Mouse (Mus musculus) kidney, embryonic 14.5 days (tissue): ENCODE results near the gene Fkbp4. TPM values are rescaled to one million over a fixed set of nuclear protein-coding genes. Genes with fewer than 3 reads are reported as not detected.
A peak's percentile ranks its signal among the peaks of the same experiment; 100 is the strongest.

ENCODE experiments used
- ATAC-seq: fragments of 200-750 bp; cut with Nextera tagmentation; 2 replicates; pipeline ENCODE4 v1.8.0; 2017; ENCODE audit warnings: moderate number of reproducible peaks, mild to moderate bottlenecking, moderate TSS enrichment, moderate library complexity; ENCODE audit not compliant: low FRiP score, low TSS enrichment
- H3K27ac ChIP-seq: fragments of 300-500 bp; sonication (generic); 2 replicates; pipeline ENCODE4 v1.5.1; 2014; ENCODE audit warnings: low read depth, mild to moderate bottlenecking, low read length, moderate library complexity, mixed read lengths
- H3K27me3 ChIP-seq: fragments of 300-500 bp; sonication (generic); 2 replicates; pipeline ENCODE4 v1.6.1; 2014; ENCODE audit warnings: mild to moderate bottlenecking, low read length; ENCODE audit not compliant: control insufficient read depth, insufficient read depth
- H3K36me3 ChIP-seq: fragments of 300-500 bp; sonication (generic); 2 replicates; pipeline ENCODE4 v1.6.1; 2014; ENCODE audit warnings: low read length, mixed read lengths; ENCODE audit not compliant: control insufficient read depth, insufficient read depth
- H3K4me1 ChIP-seq: fragments of 300-500 bp; sonication (generic); 2 replicates; pipeline ENCODE4 v1.6.1; 2014; ENCODE audit warnings: low read length, mixed read lengths; ENCODE audit not compliant: control insufficient read depth, insufficient read depth
- H3K4me2 ChIP-seq: fragments of 300-500 bp; sonication (generic); replicated peaks from 2 replicates; pipeline ENCODE4 v1.6.1; 2014; ENCODE audit warnings: low read depth, mild to moderate bottlenecking, low read length
- H3K4me3 ChIP-seq: fragments of 300-500 bp; sonication (generic); 2 replicates; pipeline ENCODE4 v1.5.1; 2014; ENCODE audit warnings: mild to moderate bottlenecking, low read length
- H3K9ac ChIP-seq: fragments of 300-500 bp; sonication (generic); 2 replicates; pipeline ENCODE4 v1.6.1; 2014; ENCODE audit warnings: low read depth, mild to moderate bottlenecking, low read length, moderate library complexity
- H3K9me3 ChIP-seq: fragments of 300-500 bp; sonication (generic); 2 replicates; pipeline ENCODE4 v1.6.1; 2016; ENCODE audit warnings: low read length; ENCODE audit not compliant: control insufficient read depth
- WGBS: fragments of 180-500 bp; shearing (Covaris S2); extraction: QIAGEN DNeasy Blood & Tissue Kit; methylation state at CpG from one replicate; pipeline ENCODE4 v1.1.7; 2014; 5-methylcytosine and 5-hydroxymethylcytosine counted together
- polyA plus RNA-seq: library from polyadenylated mRNA; unstranded; fragments of >200 nt; fragmentation: Nextera tagmentation; extraction: Ambion mirVana; gene quantifications from 2 replicates; pipeline ENCODE4 v1.2.1, GENCODE M21; 2014

Gene Fkbp4
- polyA plus RNA-seq, 1 experiment from 2014 or later, result 513 TPM

- no peak overlapping the region for H3K9ac ChIP-seq
- no peaks in the 10 kb centered on the region for H3K4me1 ChIP-seq
- H3K4me2 ChIP-seq, result no peak overlapping the region
- H3K9me3 ChIP-seq, result no peaks in the 10 kb centered on the region
- H3K27ac ChIP-seq, result 0 out of 2 replicates have a peak overlapping the region, but pooled peaks have one; percentile 4
- H3K36me3 ChIP-seq, result peaks cover 65% of the 10 kb centered on the region
- H3K27me3 ChIP-seq, result no peaks in the 10 kb centered on the region
- peak; percentile 40; the same call in 1 of the 2 replicates for ATAC-seq
- H3K4me3 ChIP-seq, result no peak overlapping the region
- 14% methylated on average over 3 of the region's 3 CpGs for WGBS
These were observed 27.4 kb downstream of the Fkbp4 start for GRCm38 (mm10) chr6:128411115-128411514.

GRCm38 (mm10) chr6:128410305-128410704, 28.2 kb downstream of the Fkbp4 start:
- Histone ChIP-seq H3K4me1 (no peaks in the 10 kb centered on the region), H3K36me3 (peaks cover 61% of the 10 kb centered on the region), H3K27ac (no peak overlapping the region), H3K4me2 (no peak overlapping the region), H3K27me3 (no peaks in the 10 kb centered on the region), H3K9me3 (no peaks in the 10 kb centered on the region), H3K4me3 (no peak overlapping the region), H3K9ac (no peak overlapping the region)
- WGBS, result 93% methylated on average over 13 of the region's 13 CpGs
- ATAC-seq, result no peak

- Histone ChIP-seq H3K4me2 (no peak overlapping the region), H3K36me3 (peaks cover 61% of the 10 kb centered on the region), H3K27ac (no peak overlapping the region), H3K27me3 (no peaks in the 10 kb centered on the region), H3K9ac (no peak overlapping the region), H3K9me3 (no peaks in the 10 kb centered on the region), H3K4me3 (no peak overlapping the region), H3K4me1 (no peaks in the 10 kb centered on the region)
- no peak for ATAC-seq
- 87% methylated on average over 7 of the region's 7 CpGs for WGBS
These were observed 29.8 kb downstream of the Fkbp4 start for GRCm38 (mm10) chr6:128408544-128409125.

- ATAC-seq, result no peak
- Histone ChIP-seq H3K27me3 (no peaks in the 10 kb centered on the region), H3K4me2 (no peak overlapping the region), H3K9ac (no peak overlapping the region), H3K4me3 (no peak overlapping the region), H3K4me1 (peaks cover 1% of the 10 kb centered on the region; the same call in 1 of the 2 replicates), H3K9me3 (no peaks in the 10 kb centered on the region), H3K27ac (no peak overlapping the region), H3K36me3 (peaks cover 27% of the 10 kb centered on the region)
- WGBS, result 55% methylated on average over 5 of the region's 5 CpGs
These were observed 33.8 kb downstream of the Fkbp4 start for GRCm38 (mm10) chr6:128404708-128405107.

- Histone ChIP-seq H3K4me2 (peak overlapping the region; percentile 47), H3K36me3 (no peaks in the 10 kb centered on the region), H3K4me3 (peak overlapping the region; percentile 28), H3K27ac (peak overlapping the region; percentile 78; the same call in 1 of the 2 replicates), H3K9ac (peak overlapping the region; percentile 40; the same call in 1 of the 2 replicates), H3K9me3 (no peaks in the 10 kb centered on the region), H3K27me3 (no peaks in the 10 kb centered on the region), H3K4me1 (peaks cover 8% of the 10 kb centered on the region; the same call in 1 of the 2 replicates)
- WGBS, result 25% methylated on average over 21 of the region's 21 CpGs
- ATAC-seq, result peak; percentile 88
These were observed 38.9 kb downstream of the Fkbp4 start for GRCm38 (mm10) chr6:128399421-128400185.

- Histone ChIP-seq H3K4me1 (peaks cover 8% of the 10 kb centered on the region; the same call in 1 of the 2 replicates), H3K36me3 (no peaks in the 10 kb centered on the region), H3K27me3 (no peaks in the 10 kb centered on the region), H3K4me2 (peak within 1 kb of the TSS; percentile 47), H3K27ac (peak within 1 kb of the TSS; percentile 78; the same call in 1 of the 2 replicates), H3K9ac (peak within 1 kb of the TSS; percentile 40; the same call in 1 of the 2 replicates), H3K4me3 (peak within 1 kb of the TSS; percentile 28), H3K9me3 (no peaks in the 10 kb centered on the region)
- no peak for ATAC-seq
- WGBS, result 71% methylated on average over 3 of the region's 3 CpGs
These were observed 39.5 kb downstream of the Fkbp4 start, which contains the start of gene Nrip2 for GRCm38 (mm10) chr6:128398996-128399395. Gene Nrip2, plus strand, starts transcription at chr6:128399296.

- Histone ChIP-seq H3K4me1 (peaks cover 8% of the 10 kb centered on the region; the same call in 1 of the 2 replicates), H3K9me3 (no peaks in the 10 kb centered on the region), H3K27me3 (no peaks in the 10 kb centered on the region), H3K9ac (no peak overlapping the region), H3K36me3 (no peaks in the 10 kb centered on the region), H3K4me3 (no peak overlapping the region), H3K27ac (no peak overlapping the region), H3K4me2 (no peak overlapping the region)
- 72% methylated on average over 7 of the region's 7 CpGs for WGBS
- ATAC-seq, result peak; percentile 16; the same call in 1 of the 2 replicates
These were observed 40.8 kb downstream of the Fkbp4 start for GRCm38 (mm10) chr6:128397574-128398261.

GRCm38 (mm10) chr6:128390683-128391082, 47.8 kb downstream of the Fkbp4 start:
- Histone ChIP-seq H3K4me3 (no peak overlapping the region), H3K9me3 (no peaks in the 10 kb centered on the region), H3K4me1 (no peaks in the 10 kb centered on the region), H3K27ac (no peak overlapping the region), H3K27me3 (no peaks in the 10 kb centered on the region), H3K4me2 (no peak overlapping the region), H3K9ac (no peak overlapping the region), H3K36me3 (no peaks in the 10 kb centered on the region)
- no peak for ATAC-seq
- 56% methylated on average over 1 of the region's 1 CpGs for WGBS
